Mouse (Mus musculus): ENCODE data around the gene Gpt2. TPM values are rescaled to one million over a fixed set of nuclear protein-coding genes. Genes with fewer than 3 reads are reported as not detected.

The Gpt2 gene
- polyA plus RNA-seq, 1 experiment, result 1.5 TPM

DNA sequence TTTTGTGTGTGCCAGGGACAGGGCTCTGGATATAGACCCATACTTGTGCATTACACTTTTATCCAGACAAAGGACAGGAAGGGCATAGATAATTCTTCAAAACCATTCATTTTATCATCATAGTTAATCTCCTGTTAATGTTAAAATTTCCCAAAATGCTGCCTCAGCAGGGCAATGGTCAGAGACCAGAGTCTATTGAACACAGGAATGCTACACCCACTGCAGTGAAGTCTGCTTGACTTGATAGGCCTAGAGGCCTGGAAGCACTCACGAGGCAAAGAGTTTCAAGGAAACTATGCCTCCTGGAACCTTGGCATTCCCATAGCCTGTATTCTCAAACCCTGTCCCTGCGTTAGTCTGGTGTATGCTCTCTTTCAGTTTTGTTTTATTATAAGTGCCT is 12.7 kb upstream of the Gpt2 start:
- H3K36me3 ChIP-seq (ENCODE audit: control insufficient read depth, insufficient read depth, low read length), result no peaks in the 10 kb centered on the region
- no peak overlapping the region for H3K4me3 ChIP-seq (ENCODE audit: extremely low read depth, insufficient read depth, insufficient read length)
- DNase-seq (ENCODE audit: low read depth in 1 of 2, low spot score in 2 of 2), result no peak
- H3K4me1 ChIP-seq (ENCODE audit: control insufficient read depth, insufficient read depth, insufficient read length), result peaks cover 3% of the 10 kb centered on the region; the same call in 1 of the 2 replicates
- H3K27ac ChIP-seq (ENCODE audit: insufficient read depth, low read length), result no peak overlapping the region
- 88% methylated on average over 2 of the region's 2 CpGs for WGBS
- no peaks in the 10 kb centered on the region for H3K27me3 ChIP-seq (ENCODE audit: control insufficient read depth, insufficient read depth, low read length)
- TF ChIP-seq POLR2A (IDR thresholded peaks at IDR 0.05; ENCODE audit: low read depth, low read length) (no peak), CTCF (IDR thresholded peaks at IDR 0.05; ENCODE audit: extremely low read depth, insufficient read depth, insufficient read length, insufficient replicate concordance) (no peak)

DNA sequence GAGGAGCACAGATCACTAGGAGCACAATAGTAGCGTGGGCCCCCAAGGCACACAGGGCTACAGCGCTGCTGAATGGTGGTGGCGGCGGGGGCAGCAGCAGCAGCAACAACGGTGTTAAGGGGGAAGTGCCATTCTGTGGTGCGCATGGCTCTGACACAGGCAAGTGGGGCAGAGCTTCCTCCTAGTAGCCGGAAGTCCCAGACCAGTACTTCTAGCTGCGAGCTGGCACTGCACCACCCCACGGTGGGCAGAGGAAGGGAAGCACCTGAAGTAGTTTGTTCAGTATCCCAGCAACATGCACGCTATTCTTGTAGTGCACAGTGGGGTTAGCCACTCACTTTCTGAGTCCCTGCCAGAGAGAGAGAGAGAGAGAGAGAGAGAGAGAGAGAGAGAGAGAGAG is 10.5 kb upstream of the Gpt2 start:
- WGBS, result 6% methylated on average over 10 of the region's 10 CpGs
- DNase-seq (ENCODE audit: low read depth in 1 of 2, low spot score in 2 of 2), result peak; percentile 32 to 56
- no peak overlapping the region for H3K27ac ChIP-seq (ENCODE audit: insufficient read depth, low read length)
- peak overlapping the region; percentile 12; the same call in 1 of the 2 replicates for H3K4me3 ChIP-seq (ENCODE audit: extremely low read depth, insufficient read depth, insufficient read length)
- H3K27me3 ChIP-seq (ENCODE audit: control insufficient read depth, insufficient read depth, low read length), result no peaks in the 10 kb centered on the region
- H3K36me3 ChIP-seq (ENCODE audit: control insufficient read depth, insufficient read depth, low read length), result no peaks in the 10 kb centered on the region
- H3K4me1 ChIP-seq (ENCODE audit: control insufficient read depth, insufficient read depth, insufficient read length), result peaks cover 3% of the 10 kb centered on the region; the same call in 1 of the 2 replicates
- TF ChIP-seq POLR2A (IDR thresholded peaks at IDR 0.05; ENCODE audit: low read depth, low read length), result peak; percentile 9; the same call in 1 of the 2 replicates
- no peak for TF ChIP-seq CTCF (IDR thresholded peaks at IDR 0.05; ENCODE audit: extremely low read depth, insufficient read depth, insufficient read length, insufficient replicate concordance)

DNA sequence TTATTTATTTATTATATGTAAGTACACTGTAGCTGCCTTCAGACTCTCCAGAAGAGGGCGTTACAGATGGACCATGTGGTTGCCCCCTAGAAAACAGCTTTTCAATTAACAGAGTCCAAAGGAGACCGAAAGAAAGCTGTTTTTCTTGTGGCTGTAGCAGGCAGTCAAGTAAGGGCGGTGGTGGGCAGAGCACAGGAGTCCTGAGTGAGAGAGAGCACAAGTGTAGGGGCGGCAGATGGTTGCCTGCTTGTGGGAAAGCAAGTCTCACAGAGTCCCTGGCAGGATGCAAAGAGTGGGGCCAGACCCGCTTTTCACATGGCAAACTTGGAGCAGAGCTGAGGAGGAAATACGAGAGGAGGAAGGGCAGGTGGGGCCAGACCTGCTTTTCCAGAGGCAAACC is 9.9 kb upstream of the Gpt2 start:
- Histone ChIP-seq H3K36me3 (ENCODE audit: control insufficient read depth, insufficient read depth, low read length) (no peaks in the 10 kb centered on the region), H3K27ac (ENCODE audit: insufficient read depth, low read length) (no peak overlapping the region), H3K4me1 (ENCODE audit: control insufficient read depth, insufficient read depth, insufficient read length) (peaks cover 3% of the 10 kb centered on the region; the same call in 1 of the 2 replicates), H3K4me3 (ENCODE audit: extremely low read depth, insufficient read depth, insufficient read length) (no peak overlapping the region), H3K27me3 (ENCODE audit: control insufficient read depth, insufficient read depth, low read length) (no peaks in the 10 kb centered on the region)
- no peak for TF ChIP-seq CTCF (IDR thresholded peaks at IDR 0.05; ENCODE audit: extremely low read depth, insufficient read depth, insufficient read length, insufficient replicate concordance)
- no peak for TF ChIP-seq POLR2A (IDR thresholded peaks at IDR 0.05; ENCODE audit: low read depth, low read length)
- 73% methylated on average over 6 of the region's 6 CpGs for WGBS
- no peak for DNase-seq (ENCODE audit: low read depth in 1 of 2, low spot score in 2 of 2)

DNA sequence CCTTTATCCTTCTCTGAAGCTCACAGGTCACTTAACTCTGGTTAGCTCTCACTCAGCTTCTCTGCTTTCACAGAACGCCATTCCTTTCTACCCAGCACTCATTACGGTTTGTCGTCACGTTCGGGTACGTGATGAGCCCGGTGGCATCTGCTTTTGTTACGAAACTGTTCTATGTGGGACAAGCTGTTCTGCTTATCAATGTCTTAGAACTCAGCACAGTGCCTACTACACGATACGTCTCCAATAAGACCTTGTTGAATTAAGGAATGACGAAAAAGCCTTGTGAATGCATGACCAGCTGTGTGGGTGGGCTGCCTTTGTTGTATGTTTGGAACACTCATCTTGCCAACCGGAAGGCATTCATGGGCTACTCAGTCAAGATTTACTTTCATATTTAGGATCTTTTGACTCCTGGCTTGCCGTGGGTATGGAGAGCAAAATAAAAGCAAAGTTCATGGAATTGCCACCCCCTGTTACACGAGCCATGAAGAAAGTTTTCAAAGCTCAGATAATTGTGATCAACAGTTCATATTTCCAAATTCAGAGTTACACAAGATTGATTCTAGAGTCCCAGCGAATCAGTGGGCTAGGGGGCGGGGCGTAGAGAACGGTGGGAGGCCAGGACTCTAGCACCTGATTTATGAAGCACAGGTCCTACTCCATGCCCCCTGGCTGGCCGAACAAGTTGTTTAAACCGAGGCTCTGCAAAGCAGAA is 4.3 kb upstream of the Gpt2 start:
- no peak overlapping the region for H3K27ac ChIP-seq (ENCODE audit: insufficient read depth, low read length)
- H3K4me3 ChIP-seq (ENCODE audit: extremely low read depth, insufficient read depth, insufficient read length), result no peak overlapping the region
- H3K36me3 ChIP-seq (ENCODE audit: control insufficient read depth, insufficient read depth, low read length), result no peaks in the 10 kb centered on the region
- H3K4me1 ChIP-seq (ENCODE audit: control insufficient read depth, insufficient read depth, insufficient read length), result peaks cover 4% of the 10 kb centered on the region
- H3K27me3 ChIP-seq (ENCODE audit: control insufficient read depth, insufficient read depth, low read length), result no peaks in the 10 kb centered on the region
- TF ChIP-seq POLR2A (IDR thresholded peaks at IDR 0.05; ENCODE audit: low read depth, low read length) (no peak), CTCF (IDR thresholded peaks at IDR 0.05; ENCODE audit: extremely low read depth, insufficient read depth, insufficient read length, insufficient replicate concordance) (no peak)
- 80% methylated on average over 20 of the region's 20 CpGs for WGBS
- DNase-seq (ENCODE audit: low read depth in 1 of 2, low spot score in 2 of 2), result no peak

DNA sequence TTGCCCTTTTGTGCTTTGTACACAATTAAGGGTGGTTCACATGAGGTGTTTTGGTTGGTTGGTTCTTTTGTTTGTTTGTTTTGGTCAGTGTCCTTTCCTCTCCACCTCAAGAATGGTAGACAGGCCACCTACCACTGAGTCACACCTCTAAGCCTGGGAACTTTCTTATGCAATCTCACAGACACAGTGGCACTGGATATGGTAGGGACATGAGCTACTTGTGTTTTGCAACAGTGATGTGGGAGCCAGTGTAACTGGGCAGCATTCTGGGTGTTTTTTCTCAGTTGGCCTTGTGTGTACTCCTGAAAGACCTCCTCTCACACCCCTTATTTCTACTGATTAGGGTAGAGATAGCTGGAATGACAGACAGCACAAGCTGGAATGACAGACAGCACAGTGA is 3.7 kb upstream of the Gpt2 start:
- H3K4me3 ChIP-seq (ENCODE audit: extremely low read depth, insufficient read depth, insufficient read length), result no peak overlapping the region
- TF ChIP-seq POLR2A (IDR thresholded peaks at IDR 0.05; ENCODE audit: low read depth, low read length) (no peak), CTCF (IDR thresholded peaks at IDR 0.05; ENCODE audit: extremely low read depth, insufficient read depth, insufficient read length, insufficient replicate concordance) (no peak)
- peaks cover 6% of the 10 kb centered on the region for H3K4me1 ChIP-seq (ENCODE audit: control insufficient read depth, insufficient read depth, insufficient read length)
- no peaks in the 10 kb centered on the region for H3K36me3 ChIP-seq (ENCODE audit: control insufficient read depth, insufficient read depth, low read length)
- no peaks in the 10 kb centered on the region for H3K27me3 ChIP-seq (ENCODE audit: control insufficient read depth, insufficient read depth, low read length)
- H3K27ac ChIP-seq (ENCODE audit: insufficient read depth, low read length), result no peak overlapping the region
- DNase-seq (ENCODE audit: low read depth in 1 of 2, low spot score in 2 of 2), result no peak

DNA sequence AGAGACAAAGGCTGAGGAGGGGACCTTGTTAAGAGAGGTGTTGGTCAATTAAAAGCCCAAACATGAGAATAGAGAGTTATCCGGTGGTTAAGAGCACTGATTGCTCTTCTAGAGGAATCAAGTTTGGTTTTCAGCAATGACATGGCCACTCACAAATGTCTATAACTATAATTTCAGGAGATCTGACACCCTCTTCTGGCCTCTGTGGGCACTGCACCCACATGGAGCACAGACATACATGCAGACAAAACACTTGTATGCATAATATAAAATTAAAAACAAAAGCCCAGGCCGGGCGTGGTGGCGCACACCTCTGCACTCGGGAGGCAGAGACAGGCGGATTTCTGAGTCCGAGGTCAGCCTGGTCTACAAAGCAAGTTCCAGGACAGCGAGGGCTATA is 2.8 kb upstream of the Gpt2 start:
- TF ChIP-seq POLR2A (IDR thresholded peaks at IDR 0.05; ENCODE audit: low read depth, low read length) (no peak), CTCF (IDR thresholded peaks at IDR 0.05; ENCODE audit: extremely low read depth, insufficient read depth, insufficient read length, insufficient replicate concordance) (no peak)
- no peak overlapping the region for H3K4me3 ChIP-seq (ENCODE audit: extremely low read depth, insufficient read depth, insufficient read length)
- 92% methylated on average over 8 of the region's 8 CpGs for WGBS
- H3K27ac ChIP-seq (ENCODE audit: insufficient read depth, low read length), result no peak overlapping the region
- H3K27me3 ChIP-seq (ENCODE audit: control insufficient read depth, insufficient read depth, low read length), result no peaks in the 10 kb centered on the region
- no peaks in the 10 kb centered on the region for H3K36me3 ChIP-seq (ENCODE audit: control insufficient read depth, insufficient read depth, low read length)
- no peak for DNase-seq (ENCODE audit: low read depth in 1 of 2, low spot score in 2 of 2)
- H3K4me1 ChIP-seq (ENCODE audit: control insufficient read depth, insufficient read depth, insufficient read length), result peaks cover 6% of the 10 kb centered on the region
